Comparison of ENCODE assay signal across 10 mouse cellular contexts in genomic region chr3:25807559-25807958, GRCm38 (mm10).
A peak's percentile ranks its signal among the peaks of the same experiment; 100 is the strongest.
DNase-seq lines count a peak whose midpoint lies in the region; ATAC-seq and TF ChIP-seq lines count a peak whose summit lies in the region.
"Had no signal": no experiment of that assay in that cellular context is flagged by ENCODE, and none has a peak within 500 bp of the region (broad histone marks: within the 10 kb centered on the region; RNA-seq: fewer than 3 reads in every experiment).

No protein-coding gene starts in this region.

- H3K4me3 ChIP-seq in kidney, postnatal 0 days (replicated peaks; ENCODE audit: low read depth, low read length) = no peak overlapping the region
- H3K4me3 ChIP-seq in embryonic facial prominence, embryonic 12.5 days = no peak overlapping the region
- H3K4me3 ChIP-seq: lung, embryonic 15.5 days had no signal

- no peak for TF ChIP-seq CTCF in kidney, postnatal 0 days (IDR thresholded peaks at IDR 0.05; ENCODE audit: low read depth)

- no peak overlapping the region for H3K4me2 ChIP-seq in kidney, postnatal 0 days (ENCODE audit: low read length)
- H3K4me2 ChIP-seq in embryonic facial prominence, embryonic 12.5 days (replicated peaks) = no peak overlapping the region
- H3K4me2 ChIP-seq: lung, embryonic 15.5 days had no signal

- no peak for ATAC-seq in kidney, postnatal 0 days (replicated peaks; ENCODE audit: low FRiP score, low read depth)
- ATAC-seq in embryonic facial prominence, embryonic 12.5 days (ENCODE audit: insufficient number of reproducible peaks, insufficient read depth, low FRiP score, low TSS enrichment) = peak; percentile 64; the same call in 1 of the 2 replicates
- no peak for ATAC-seq in megakaryocyte-erythroid progenitor cell, adult 5-6 weeks (replicated peaks; ENCODE audit: low FRiP score, low TSS enrichment, poor library complexity, severe bottlenecking)

- no peaks in the 10 kb centered on the region for H3K36me3 ChIP-seq in kidney, postnatal 0 days (ENCODE audit: insufficient read depth, low read length)
- H3K36me3 ChIP-seq in embryonic facial prominence, embryonic 12.5 days = no peaks in the 10 kb centered on the region
- H3K36me3 ChIP-seq: lung, embryonic 15.5 days had no signal

- no peaks in the 10 kb centered on the region for H3K4me1 ChIP-seq in kidney, postnatal 0 days (replicated peaks; ENCODE audit: insufficient read depth, low read length)
- no peaks in the 10 kb centered on the region for H3K4me1 ChIP-seq in embryonic facial prominence, embryonic 12.5 days
- H3K4me1 ChIP-seq: lung, embryonic 15.5 days had no signal

- no peak overlapping the region for H3K9ac ChIP-seq in kidney, postnatal 0 days (ENCODE audit: low read depth, low read length)
- no peak overlapping the region for H3K9ac ChIP-seq in embryonic facial prominence, embryonic 12.5 days
- H3K9ac ChIP-seq: lung, embryonic 15.5 days had no signal

- no peaks in the 10 kb centered on the region for H3K9me3 ChIP-seq in kidney, postnatal 0 days (replicated peaks; ENCODE audit: low read length)
- H3K9me3 ChIP-seq in embryonic facial prominence, embryonic 12.5 days = no peaks in the 10 kb centered on the region
- H3K9me3 ChIP-seq: lung, embryonic 15.5 days had no signal

- H3K27ac ChIP-seq in kidney, postnatal 0 days = no peak overlapping the region
- no peak overlapping the region for H3K27ac ChIP-seq in embryonic facial prominence, embryonic 12.5 days
- H3K27ac ChIP-seq: lung, embryonic 15.5 days had no signal

- peak; percentile 12 for DNase-seq in kidney, postnatal 0 days (ENCODE audit: low spot score)
- no peak for DNase-seq in kidney, adult 8-10 months
- DNase-seq in layer of hippocampus, adult 9-11 months = peak; percentile 75
- peak; percentile 76 for DNase-seq in retina, embryonic 14.5 days (ENCODE audit: low spot score)
- DNase-seq in spleen, adult 12 weeks (ENCODE audit: low spot score) = no peak
- no peak for DNase-seq in thymus, adult 18-20 months

- 44% methylated on average over 3 of the region's 3 CpGs for WGBS in kidney, postnatal 0 days
- 45% methylated on average over 3 of the region's 3 CpGs for WGBS in embryonic facial prominence, embryonic 12.5 days

- H3K27me3 ChIP-seq in kidney, postnatal 0 days (ENCODE audit: insufficient read depth, low read length) = no peaks in the 10 kb centered on the region
- H3K27me3 ChIP-seq in embryonic facial prominence, embryonic 12.5 days = no peaks in the 10 kb centered on the region
- H3K27me3 ChIP-seq: CH12.LX; lung, embryonic 15.5 days had no signal

Comparison
In these comparisons a context has a peak if more than half of its experiments do, and no peak if none do; other contexts are left out.
1. DNase-seq: peak in kidney, postnatal 0 days (single experiment), layer of hippocampus, adult 9-11 months (single experiment) and retina, embryonic 14.5 days (single experiment); none in kidney, adult 8-10 months (0 of 2), spleen, adult 12 weeks (single experiment) and thymus, adult 18-20 months (0 of 2).